Mouse (Mus musculus): ENCODE data around the gene Hfe2. TPM values are rescaled to one million over a fixed set of nuclear protein-coding genes. Genes with fewer than 3 reads are reported as not detected.
"Not testable (repeated sequence)": the region's sequence is repeated elsewhere in the genome, so short reads cannot be mapped to it uniquely, and the experiment has no call there.

Hfe2 gene
- polyA plus RNA-seq, 1 experiment from 2014 or later = 3.3 TPM

- Histone ChIP-seq H3K9ac (ENCODE audit: low read depth, low read length) (no peak overlapping the region), H3K9me3 (ENCODE audit: control insufficient read depth, low read length) (no peaks in the 10 kb centered on the region), H3K4me3 (ENCODE audit: low read length) (no peak overlapping the region), H3K4me1 (ENCODE audit: control insufficient read depth, insufficient read depth, low read depth, low read length) (no peaks in the 10 kb centered on the region), H3K27ac (ENCODE audit: low read depth, low read length) (no peak overlapping the region), H3K27me3 (replicated peaks; ENCODE audit: control insufficient read depth, insufficient read depth, low read length) (peaks cover 7% of the 10 kb centered on the region), H3K36me3 (ENCODE audit: control insufficient read depth, insufficient read depth, low read length) (no peaks in the 10 kb centered on the region), H3K4me2 (ENCODE audit: low read length) (no peak overlapping the region)
- ATAC-seq = no peak
- 89% methylated on average over 2 of the region's 2 CpGs for WGBS
These were observed 39.6 kb upstream of the Hfe2 start for GRCm38 (mm10) chr3:96485361-96485760.

DNA sequence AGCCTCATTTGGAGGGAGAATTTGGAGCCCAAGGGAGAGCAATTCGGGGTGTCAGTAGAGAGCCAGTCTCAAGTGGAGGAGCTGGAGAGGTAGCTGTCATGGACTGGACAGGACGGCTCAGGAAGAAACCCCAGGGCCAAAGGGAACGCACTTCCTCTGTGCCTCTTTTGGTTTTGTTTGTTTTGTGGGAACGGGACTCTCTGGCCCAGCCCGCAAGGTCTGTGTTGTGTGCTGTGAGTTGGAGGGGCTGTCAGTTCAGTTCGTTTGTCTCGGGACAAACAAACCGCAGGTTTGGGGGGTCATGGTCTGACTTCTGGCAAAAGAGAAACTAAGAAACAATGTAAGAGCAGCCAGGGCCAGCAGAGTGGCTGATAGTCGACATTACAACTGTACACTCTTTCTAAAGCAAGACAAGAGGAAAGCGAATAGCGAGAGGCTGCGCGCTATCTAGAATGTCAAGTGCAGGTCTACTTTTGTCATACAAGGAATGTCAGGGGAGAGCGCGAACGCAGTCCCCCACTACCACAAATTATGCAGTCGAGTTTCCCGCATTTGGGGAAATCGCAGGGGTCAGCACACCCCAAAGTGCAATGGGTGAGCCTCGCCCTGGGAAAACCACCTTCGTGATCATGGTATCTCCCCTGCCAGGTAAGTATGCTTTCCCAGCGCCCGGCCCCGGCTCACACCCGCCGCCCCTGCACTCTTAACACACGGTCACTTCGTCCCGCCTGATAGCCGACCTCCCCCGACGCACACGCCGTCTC lies 38.7 kb upstream of the Hfe2 start:
- not testable (repeated sequence) for H3K9me3 ChIP-seq (ENCODE audit: control insufficient read depth, low read length); H3K27me3 ChIP-seq (replicated peaks; ENCODE audit: control insufficient read depth, insufficient read depth, low read length); H3K27ac ChIP-seq (ENCODE audit: low read depth, low read length); H3K4me2 ChIP-seq (ENCODE audit: low read length); H3K36me3 ChIP-seq (ENCODE audit: control insufficient read depth, insufficient read depth, low read length); H3K4me3 ChIP-seq (ENCODE audit: low read length); H3K4me1 ChIP-seq (ENCODE audit: control insufficient read depth, insufficient read depth, low read depth, low read length); H3K9ac ChIP-seq (ENCODE audit: low read depth, low read length)
- 0% methylated on average over 3 of the region's 34 CpGs for WGBS
- ATAC-seq = peak; percentile 43

GRCm38 (mm10) chr3:96486828-96487559 lies 38.0 kb upstream of the Hfe2 start:
- H3K9ac ChIP-seq (ENCODE audit: low read depth, low read length); H3K27me3 ChIP-seq (replicated peaks; ENCODE audit: control insufficient read depth, insufficient read depth, low read length); H3K9me3 ChIP-seq (ENCODE audit: control insufficient read depth, low read length); H3K4me1 ChIP-seq (ENCODE audit: control insufficient read depth, insufficient read depth, low read depth, low read length); H3K36me3 ChIP-seq (ENCODE audit: control insufficient read depth, insufficient read depth, low read length): not testable (repeated sequence)
- Histone ChIP-seq H3K4me2 (ENCODE audit: low read length) (peak overlapping the region; percentile 69), H3K4me3 (ENCODE audit: low read length) (peak overlapping the region; percentile 30), H3K27ac (ENCODE audit: low read depth, low read length) (peak overlapping the region; percentile 23; the same call in 1 of the 2 replicates)
- peak; percentile 83 for ATAC-seq
- WGBS = 12% methylated on average over 5 of the region's 38 CpGs

DNA sequence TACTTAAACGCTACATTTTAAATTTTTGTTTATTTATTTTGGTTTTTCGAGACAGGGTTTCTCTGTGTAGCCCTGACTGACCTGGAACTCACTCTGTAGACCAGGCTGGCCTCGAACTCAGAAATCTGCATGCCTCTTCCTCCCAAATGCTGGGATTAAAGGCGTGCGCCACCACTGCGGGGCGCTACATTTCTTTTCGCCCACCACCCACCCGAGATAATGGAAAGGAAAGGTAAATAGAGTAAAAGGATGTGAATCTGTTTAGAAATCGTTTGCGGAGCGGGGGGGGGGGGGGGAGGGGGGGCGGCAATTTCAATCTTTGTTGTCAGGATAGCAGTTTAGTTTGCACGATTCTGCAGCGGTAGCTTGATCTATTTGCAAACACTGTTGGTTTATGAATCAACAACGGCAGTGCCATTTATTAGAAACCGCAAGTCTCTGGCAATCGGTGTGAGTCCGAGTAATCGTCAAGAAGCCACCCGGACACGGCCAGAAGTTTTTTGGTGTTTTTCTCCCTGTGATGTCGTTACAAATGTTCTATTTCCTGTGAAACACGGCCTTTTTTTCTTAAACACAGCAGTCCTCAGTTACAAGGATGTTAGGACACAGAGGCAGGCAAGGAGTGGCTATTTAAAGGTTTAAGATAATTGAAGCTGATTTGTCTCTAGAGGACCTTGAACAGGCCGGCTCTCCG lies 37.2 kb upstream of the Hfe2 start:
- Histone ChIP-seq H3K9me3 (ENCODE audit: control insufficient read depth, low read length) (no peaks in the 10 kb centered on the region), H3K4me1 (ENCODE audit: control insufficient read depth, insufficient read depth, low read depth, low read length) (no peaks in the 10 kb centered on the region), H3K4me2 (ENCODE audit: low read length) (peak overlapping the region; percentile 69), H3K27ac (ENCODE audit: low read depth, low read length) (peak overlapping the region; percentile 86), H3K9ac (ENCODE audit: low read depth, low read length) (peak overlapping the region; percentile 53), H3K4me3 (ENCODE audit: low read length) (peak overlapping the region; percentile 27), H3K27me3 (replicated peaks; ENCODE audit: control insufficient read depth, insufficient read depth, low read length) (peaks cover 5% of the 10 kb centered on the region), H3K36me3 (ENCODE audit: control insufficient read depth, insufficient read depth, low read length) (no peaks in the 10 kb centered on the region)
- WGBS = 5% methylated on average over 25 of the region's 26 CpGs
- no peak for ATAC-seq

DNA sequence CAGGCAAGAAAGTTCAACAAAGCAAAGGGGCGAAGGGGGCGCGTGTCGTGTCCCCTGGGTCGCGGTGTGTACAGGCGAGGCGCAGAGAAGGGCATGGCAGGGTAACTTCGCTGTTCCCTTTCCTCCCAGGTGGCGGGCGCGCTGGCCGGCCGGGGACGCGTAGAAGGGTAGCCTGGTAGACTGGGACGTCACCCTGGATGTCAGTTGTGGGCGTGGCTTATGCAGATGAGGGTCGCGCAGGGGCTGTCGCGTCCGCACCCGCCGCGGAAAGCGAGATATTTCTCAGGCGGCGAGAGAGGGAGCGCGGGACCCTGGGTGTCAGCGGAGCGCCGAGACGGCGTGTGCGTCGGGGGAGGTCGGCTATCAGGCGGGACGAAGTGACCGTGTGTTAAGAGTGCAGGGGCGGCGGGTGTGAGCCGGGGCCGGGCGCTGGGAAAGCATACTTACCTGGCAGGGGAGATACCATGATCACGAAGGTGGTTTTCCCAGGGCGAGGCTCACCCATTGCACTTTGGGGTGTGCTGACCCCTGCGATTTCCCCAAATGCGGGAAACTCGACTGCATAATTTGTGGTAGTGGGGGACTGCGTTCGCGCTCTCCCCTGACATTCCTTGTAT lies 36.6 kb upstream of the Hfe2 start:
- Histone ChIP-seq H3K4me2 (ENCODE audit: low read length) (peak overlapping the region; percentile 69), H3K9ac (ENCODE audit: low read depth, low read length) (peak overlapping the region; percentile 53), H3K27ac (ENCODE audit: low read depth, low read length) (peak overlapping the region; percentile 86), H3K4me3 (ENCODE audit: low read length) (peak overlapping the region; percentile 27)
- not testable (repeated sequence) for H3K9me3 ChIP-seq (ENCODE audit: control insufficient read depth, low read length); H3K27me3 ChIP-seq (replicated peaks; ENCODE audit: control insufficient read depth, insufficient read depth, low read length); H3K36me3 ChIP-seq (ENCODE audit: control insufficient read depth, insufficient read depth, low read length); H3K4me1 ChIP-seq (ENCODE audit: control insufficient read depth, insufficient read depth, low read depth, low read length)
- no CpG with 5 or more reads among the region's 55 CpGs for WGBS
- ATAC-seq = peak; percentile 85

DNA sequence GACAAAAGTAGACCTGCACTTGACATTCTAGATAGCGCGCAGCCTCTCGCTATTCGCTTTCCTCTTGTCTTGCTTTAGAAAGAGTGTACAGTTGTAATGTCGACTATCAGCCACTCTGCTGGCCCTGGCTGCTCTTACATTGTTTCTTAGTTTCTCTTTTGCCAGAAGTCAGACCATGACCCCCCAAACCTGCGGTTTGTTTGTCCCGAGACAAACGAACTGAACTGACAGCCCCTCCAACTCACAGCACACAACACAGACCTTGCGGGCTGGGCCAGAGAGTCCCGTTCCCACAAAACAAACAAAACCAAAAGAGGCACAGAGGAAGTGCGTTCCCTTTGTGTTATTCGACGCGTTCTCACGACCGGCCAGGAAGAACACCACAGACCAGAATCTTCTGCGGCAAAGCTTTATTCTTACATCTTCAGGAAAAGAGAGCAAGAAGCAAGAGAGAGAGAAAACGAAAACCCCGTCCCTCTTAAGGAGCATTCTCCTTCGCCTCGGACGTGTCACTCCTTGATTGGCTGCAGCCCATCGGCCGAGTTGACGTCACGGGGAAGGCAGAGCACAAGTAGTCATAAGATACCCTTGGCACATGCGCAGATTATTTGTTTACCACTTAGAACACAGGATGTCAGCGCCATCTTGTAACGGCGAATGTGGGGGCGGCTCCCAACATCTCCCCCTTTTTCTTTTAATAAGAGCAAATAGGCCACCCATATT lies 35.9 kb upstream of the Hfe2 start:
- H3K9me3 ChIP-seq (ENCODE audit: control insufficient read depth, low read length); H3K36me3 ChIP-seq (ENCODE audit: control insufficient read depth, insufficient read depth, low read length); H3K27ac ChIP-seq (ENCODE audit: low read depth, low read length); H3K4me2 ChIP-seq (ENCODE audit: low read length); H3K9ac ChIP-seq (ENCODE audit: low read depth, low read length); H3K4me3 ChIP-seq (ENCODE audit: low read length); H3K4me1 ChIP-seq (ENCODE audit: control insufficient read depth, insufficient read depth, low read depth, low read length); H3K27me3 ChIP-seq (replicated peaks; ENCODE audit: control insufficient read depth, insufficient read depth, low read length): not testable (repeated sequence)
- WGBS = 0% methylated on average over 8 of the region's 31 CpGs
- ATAC-seq = peak; percentile 72

GRCm38 (mm10) chr3:96489636-96490035 lies 35.3 kb upstream of the Hfe2 start:
- not testable (repeated sequence) for H3K9ac ChIP-seq (ENCODE audit: low read depth, low read length); H3K27me3 ChIP-seq (replicated peaks; ENCODE audit: control insufficient read depth, insufficient read depth, low read length); H3K4me3 ChIP-seq (ENCODE audit: low read length); H3K9me3 ChIP-seq (ENCODE audit: control insufficient read depth, low read length); H3K4me1 ChIP-seq (ENCODE audit: control insufficient read depth, insufficient read depth, low read depth, low read length); ATAC-seq; H3K36me3 ChIP-seq (ENCODE audit: control insufficient read depth, insufficient read depth, low read length); H3K4me2 ChIP-seq (ENCODE audit: low read length)
- peak overlapping the region; percentile 66; the same call in 1 of the 2 replicates for H3K27ac ChIP-seq (ENCODE audit: low read depth, low read length)
- 13% methylated on average over 2 of the region's 8 CpGs for WGBS

- not testable (repeated sequence) for ATAC-seq; H3K4me1 ChIP-seq (ENCODE audit: control insufficient read depth, insufficient read depth, low read depth, low read length); H3K9ac ChIP-seq (ENCODE audit: low read depth, low read length); H3K27ac ChIP-seq (ENCODE audit: low read depth, low read length); H3K27me3 ChIP-seq (replicated peaks; ENCODE audit: control insufficient read depth, insufficient read depth, low read length); H3K4me3 ChIP-seq (ENCODE audit: low read length); H3K9me3 ChIP-seq (ENCODE audit: control insufficient read depth, low read length); H3K36me3 ChIP-seq (ENCODE audit: control insufficient read depth, insufficient read depth, low read length); H3K4me2 ChIP-seq (ENCODE audit: low read length)
- 100% methylated on average over 2 of the region's 11 CpGs for WGBS
These were observed 30.5 kb upstream of the Hfe2 start for GRCm38 (mm10) chr3:96494456-96494855.

Data from hindbrain, embryonic 16.5 days (tissue).